Mouse (Mus musculus) lung, embryonic 14.5 days (tissue): ENCODE measurements at regions not wholly inside any gene's neighbourhood (a gene's known extent, or its start where the extent isn't known, plus 50 kb on each side); places are given as distances from the start of the nearest gene placed in this dataset.

Experiments used
- ATAC-seq: fragments of 200-750 bp; cut with Nextera tagmentation; 2 replicates; pipeline ENCODE4 v1.8.0; 2017; ENCODE audit warnings: mild to moderate bottlenecking, moderate TSS enrichment, moderate library complexity; ENCODE audit not compliant: insufficient read depth
- DNase-seq: peaks from one replicate; pipeline ENCODE4 v3.0.0-alpha.2; 2015
- H3K27ac ChIP-seq: fragments of 300-500 bp; sonication (generic); 2 replicates; pipeline ENCODE4 v1.5.1; 2014; ENCODE audit warnings: low read depth, mild to moderate bottlenecking, moderate library complexity
- H3K27me3 ChIP-seq: fragments of 300-500 bp; sonication (generic); 2 replicates; pipeline ENCODE4 v1.6.1; 2014; ENCODE audit warnings: low read length, control low read depth; ENCODE audit not compliant: insufficient read depth
- H3K36me3 ChIP-seq: fragments of 300-500 bp; sonication (generic); 2 replicates; pipeline ENCODE4 v1.6.1; 2014; ENCODE audit warnings: control low read depth; ENCODE audit not compliant: insufficient read depth
- H3K4me1 ChIP-seq: fragments of 300-500 bp; sonication (generic); 2 replicates; pipeline ENCODE4 v1.6.1; 2014; ENCODE audit warnings: antibody characterized with exemption, control low read depth; ENCODE audit not compliant: insufficient read depth
- H3K4me2 ChIP-seq: fragments of 300-500 bp; sonication (generic); 2 replicates; pipeline ENCODE4 v1.6.1; 2014; ENCODE audit warnings: mild to moderate bottlenecking
- H3K4me3 ChIP-seq: fragments of 300-500 bp; sonication (generic); 2 replicates; pipeline ENCODE4 v1.5.1; 2014; ENCODE audit warnings: low read depth, low read length
- H3K9ac ChIP-seq: fragments of 300-500 bp; sonication (generic); 2 replicates; pipeline ENCODE4 v1.6.1; 2014
- H3K9me3 ChIP-seq: fragments of 300-500 bp; sonication (generic); 2 replicates; pipeline ENCODE4 v1.6.1; 2016; ENCODE audit warnings: low read depth, low read length, control low read depth
- CTCF ChIP-seq: IDR thresholded peaks from 2 replicates; pipeline ENCODE4 v1.5.1; 2016; ENCODE audit warnings: antibody characterized with exemption, low read depth
- WGBS: fragments of 180-500 bp; shearing (Covaris S2); extraction: QIAGEN DNeasy Blood & Tissue Kit; methylation state at CpG from one replicate; pipeline ENCODE4 v1.1.7; 2014; 5-methylcytosine and 5-hydroxymethylcytosine counted together

DNA sequence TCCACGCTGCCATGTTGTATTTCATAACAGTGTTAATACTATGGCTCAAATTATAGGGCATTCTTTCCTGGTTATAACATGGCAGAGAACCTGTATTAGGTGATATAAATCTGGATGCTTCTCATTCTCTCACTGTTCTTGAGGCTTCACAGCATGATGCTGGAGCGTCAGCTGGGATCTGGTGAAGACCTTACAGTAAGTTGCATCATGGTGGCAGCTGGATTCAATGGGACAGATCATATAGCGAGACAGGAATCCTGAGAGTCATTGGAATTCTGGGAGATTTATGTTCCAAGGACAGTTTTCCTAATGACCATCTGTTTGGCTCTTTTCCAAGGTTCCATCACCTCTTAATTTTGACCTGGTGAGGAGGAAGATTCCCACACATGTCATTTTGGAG, 53.2 kb upstream of the Prpf4b start:
- no peak for ATAC-seq
- Histone ChIP-seq H3K4me2 (no peak overlapping the region), H3K9ac (no peak overlapping the region), H3K27ac (no peak overlapping the region), H3K4me1 (peaks cover 3% of the 10 kb centered on the region; the same call in 1 of the 2 replicates), H3K9me3 (no peaks in the 10 kb centered on the region), H3K27me3 (no peaks in the 10 kb centered on the region), H3K36me3 (no peaks in the 10 kb centered on the region), H3K4me3 (no peak overlapping the region)
- TF ChIP-seq CTCF, result no peak
- 69% methylated on average over 3 of the region's 3 CpGs for WGBS
- DNase-seq, result no peak

- Histone ChIP-seq H3K9me3 (no peaks in the 10 kb centered on the region), H3K9ac (no peak overlapping the region), H3K4me3 (no peak overlapping the region), H3K27ac (no peak overlapping the region), H3K4me1 (no peaks in the 10 kb centered on the region), H3K4me2 (no peak overlapping the region), H3K27me3 (no peaks in the 10 kb centered on the region), H3K36me3 (no peaks in the 10 kb centered on the region)
- DNase-seq, result no peak
- 62% methylated on average over 1 of the region's 1 CpGs for WGBS
- TF ChIP-seq CTCF, result no peak
- ATAC-seq, result no peak
Observed at GRCm38 (mm10) chr13:34824157-34824556, 50.9 kb upstream of the Prpf4b start.
